Mouse (Mus musculus) brain, embryonic 14.5 days (tissue): ENCODE data around the gene Zscan26.

Experiments used
- CTCF ChIP-seq: fragments of 200-500 bp; IDR thresholded peaks from 2 replicates; pipeline ENCODE4 v1.5.1; 2012; ENCODE audit warnings: inconsistent platforms, mild to moderate bottlenecking, moderate library complexity, borderline replicate concordance; ENCODE audit not compliant: insufficient read depth, insufficient read length; ENCODE audit errors: extremely low read depth
- POLR2A ChIP-seq: fragments of 200-500 bp; IDR thresholded peaks from 2 replicates; pipeline ENCODE4 v1.6.1; 2012; ENCODE audit warnings: mild to moderate bottlenecking, inconsistent platforms, borderline replicate concordance; ENCODE audit not compliant: poor library complexity, insufficient read depth, insufficient read length, severe bottlenecking; ENCODE audit errors: extremely low read depth

GRCm38 (mm10) chr13:21423301-21423700, 30.2 kb downstream of the Zscan26 start:
- TF ChIP-seq CTCF, result no peak
- TF ChIP-seq POLR2A, result no peak
